Mouse (Mus musculus) layer of hippocampus, adult 9-10 months (tissue): ENCODE data around the gene Nhej1.

Source experiments
- DNase-seq: peaks from one replicate; pipeline ENCODE4 v3.0.0; 2022; ENCODE audit warnings: low spot score

Nhej1 gene

GRCm38 (mm10) chr1:75124346-75125321 is at the start of gene Nhej1:
Gene Nhej1, minus strand, starts transcription at chr1:75125200.
- peak; percentile 90 for DNase-seq

GRCm38 (mm10) chr1:75168472-75169464 is 43.8 kb upstream of the Nhej1 start, which contains the start of gene Zfand2b:
Gene Zfand2b, plus strand, starts transcription at chr1:75168646.
- peak; percentile 82 for DNase-seq

- no peak for DNase-seq
Observed at GRCm38 (mm10) chr1:75168093-75168471, 43.1 kb upstream of the Nhej1 start.

- no peak for DNase-seq
Observed at GRCm38 (mm10) chr1:75160256-75160617, 35.2 kb upstream of the Nhej1 start.

- DNase-seq, result no peak
Observed at GRCm38 (mm10) chr1:75159540-75160255, 34.7 kb upstream of the Nhej1 start.

GRCm38 (mm10) chr1:75158990-75159389 is 34.0 kb upstream of the Nhej1 start:
- DNase-seq, result no peak

GRCm38 (mm10) chr1:75155837-75156236 is 30.8 kb upstream of the Nhej1 start:
- no peak for DNase-seq

- no peak for DNase-seq
Observed at GRCm38 (mm10) chr1:75148727-75149126, 23.7 kb upstream of the Nhej1 start.

- no peak for DNase-seq
Observed at GRCm38 (mm10) chr1:75147411-75148135, 22.6 kb upstream of the Nhej1 start.

- DNase-seq, result no peak
Observed at GRCm38 (mm10) chr1:75145589-75145988, 20.6 kb upstream of the Nhej1 start.

- peak; percentile 93 for DNase-seq
Observed at GRCm38 (mm10) chr1:75142301-75143261, 17.6 kb upstream of the Nhej1 start, which contains the start of the genes Cnppd1 and Retreg2. Gene Cnppd1, minus strand, starts transcription at chr1:75142711. Gene Retreg2, plus strand, starts transcription at chr1:75142778.

GRCm38 (mm10) chr1:75141486-75142190 is 16.6 kb upstream of the Nhej1 start:
- no peak for DNase-seq

- no peak for DNase-seq
Observed at GRCm38 (mm10) chr1:75140601-75141190, 15.7 kb upstream of the Nhej1 start.

GRCm38 (mm10) chr1:75138448-75138847 is 13.4 kb upstream of the Nhej1 start:
- DNase-seq, result no peak

GRCm38 (mm10) chr1:75136730-75137129 is 11.7 kb upstream of the Nhej1 start:
- no peak for DNase-seq

- DNase-seq, result no peak
Observed at GRCm38 (mm10) chr1:75136293-75136692, 11.3 kb upstream of the Nhej1 start.

GRCm38 (mm10) chr1:75133421-75134207 is 8.6 kb upstream of the Nhej1 start, which contains the start of gene Slc23a3:
Gene Slc23a3, minus strand, starts transcription at chr1:75133890.
- no peak for DNase-seq

GRCm38 (mm10) chr1:75128641-75129040 is 3.6 kb upstream of the Nhej1 start:
- DNase-seq, result no peak
